Mouse (Mus musculus): ENCODE measurements around the gene Mogat1.
"Not testable (repeated sequence)": the region's sequence is repeated elsewhere in the genome, so short reads cannot be mapped to it uniquely, and the experiment has no call there.

Mogat1 gene

DNA sequence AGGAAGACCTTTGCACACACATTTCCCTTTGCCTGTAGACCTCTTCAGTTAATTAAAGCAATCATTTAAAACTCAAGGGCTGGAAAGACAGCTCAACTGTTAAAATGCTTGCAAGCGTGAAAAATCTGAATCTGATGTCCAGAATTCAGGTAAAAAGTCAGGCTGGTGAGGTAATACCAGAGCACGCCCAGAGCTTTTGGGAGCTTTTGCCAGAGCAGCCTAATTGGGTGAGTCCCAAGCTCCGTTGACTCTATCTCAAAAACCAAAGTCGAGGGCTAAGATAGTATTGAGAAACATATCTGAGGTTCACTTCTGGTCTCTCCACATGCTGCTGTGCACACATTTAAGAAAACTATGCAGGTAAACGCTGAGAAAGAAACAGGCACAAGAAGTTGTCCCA lies at the start of gene Mogat1:
Gene Mogat1 (plus strand): TSS at position 130 of the 400 bp plus-strand sequence.
- DNase-seq (ENCODE audit: low spot score) = no peak

DNA sequence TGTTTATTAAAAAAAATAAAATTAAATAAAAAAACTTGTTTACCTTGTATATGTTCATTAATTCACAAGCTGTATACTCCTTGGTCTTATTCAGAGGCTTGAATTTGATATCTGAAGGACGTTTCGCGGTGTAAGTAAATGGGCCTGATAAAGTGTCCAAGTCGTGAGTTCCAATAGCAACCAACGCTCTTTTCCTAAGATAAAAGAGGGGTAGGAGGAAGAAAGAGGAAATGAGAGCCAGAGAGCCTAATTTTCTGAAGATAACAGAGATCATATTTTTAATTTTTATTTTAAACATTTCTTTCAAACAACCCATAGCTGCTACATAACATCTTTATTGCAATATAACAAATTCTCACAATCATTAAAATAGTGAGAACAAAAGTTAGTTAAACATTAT lies 38.4 kb upstream of the Mogat1 start:
- no peak for DNase-seq (ENCODE audit: low spot score)

DNA sequence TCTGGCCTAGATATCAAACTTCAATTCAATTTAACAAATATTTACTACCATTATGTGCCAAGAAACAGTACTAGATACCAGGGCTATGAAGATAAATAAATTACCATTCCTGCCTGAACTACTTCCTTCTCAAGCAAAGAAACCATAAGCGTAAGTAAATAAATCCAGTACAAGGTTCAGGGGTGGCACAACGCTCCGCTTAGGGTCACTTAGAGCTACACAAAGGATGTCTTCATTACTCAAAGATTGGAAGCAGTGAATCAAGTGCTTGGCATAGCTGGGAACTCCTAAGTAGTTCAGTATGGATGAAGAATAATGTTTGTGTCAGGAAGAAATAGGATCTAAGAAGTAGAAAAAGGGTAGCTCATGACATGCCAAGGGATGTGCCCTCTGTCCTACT lies 27.4 kb upstream of the Mogat1 start:
- no peak for DNase-seq (ENCODE audit: low spot score)

DNA sequence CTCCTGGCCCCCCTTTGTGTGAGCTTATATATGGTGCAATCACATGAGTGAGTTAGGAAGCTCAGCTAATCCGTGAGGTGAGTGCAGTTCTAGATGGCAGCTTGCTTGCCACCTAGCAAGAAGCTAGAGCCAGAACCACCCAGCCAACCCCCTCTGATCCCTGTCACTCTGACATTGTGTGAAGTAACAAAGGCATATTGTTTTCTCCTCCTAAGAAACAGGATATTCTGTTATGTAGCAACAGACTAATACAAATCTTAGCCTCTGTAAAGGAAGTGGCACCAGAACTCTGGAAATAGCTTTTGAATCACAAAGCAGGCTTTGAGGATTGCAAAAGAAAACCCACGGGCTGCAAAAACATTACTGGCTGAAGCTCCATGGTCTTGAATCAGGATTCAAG lies 26.4 kb upstream of the Mogat1 start:
- DNase-seq (ENCODE audit: low spot score) = no peak

DNA sequence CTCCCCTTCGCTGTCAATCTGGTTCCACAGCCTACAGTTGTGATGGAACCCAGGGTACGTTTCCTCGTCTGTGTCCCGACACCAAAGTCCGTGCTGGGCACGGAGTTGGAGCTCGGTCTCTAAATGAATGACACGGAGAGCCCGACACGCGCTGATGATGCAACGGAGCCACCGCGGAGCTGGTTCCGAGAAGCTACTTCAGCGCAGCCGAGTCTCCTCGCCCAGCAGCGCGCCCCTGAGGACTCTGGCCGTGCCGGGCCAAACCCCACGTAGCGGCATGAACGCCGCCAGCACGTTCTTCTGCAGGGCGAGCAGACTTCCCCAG lies 22.4 kb upstream of the Mogat1 start:
- no peak for DNase-seq (ENCODE audit: low spot score)

DNA sequence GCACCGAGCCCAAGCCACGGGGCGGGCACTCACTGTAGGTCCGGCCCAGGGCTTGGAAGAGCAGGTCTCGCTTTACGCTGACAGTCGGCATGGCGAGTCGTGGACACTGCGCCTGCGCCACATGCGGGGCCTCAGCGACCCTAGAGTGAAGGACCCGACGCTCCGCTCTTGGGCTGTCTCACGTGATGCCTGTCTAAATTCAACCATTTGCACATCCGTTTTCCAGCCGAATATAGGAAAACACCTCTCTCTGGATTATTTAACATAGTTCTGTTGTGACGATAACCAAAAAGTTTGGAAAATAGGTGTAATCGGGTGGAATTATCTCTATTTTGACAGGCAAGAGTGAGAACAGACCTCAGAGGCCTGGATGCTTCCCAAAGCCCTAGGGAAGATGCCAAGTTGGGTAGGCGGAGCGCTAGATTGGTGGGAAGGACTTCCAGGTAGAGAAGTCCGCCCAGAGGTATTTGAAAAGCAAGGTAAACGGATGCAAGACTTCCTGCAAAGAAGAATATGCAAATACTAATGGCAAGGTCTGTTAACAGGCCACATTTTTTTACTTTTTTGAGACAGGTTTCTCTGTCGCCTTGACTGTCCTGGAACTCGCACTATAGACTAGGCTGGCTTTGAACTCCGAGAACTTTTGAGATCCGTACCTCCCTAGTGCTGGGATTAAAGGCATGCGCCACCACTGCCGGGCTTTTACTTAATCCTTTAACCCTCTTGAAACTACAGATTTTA lies 21.9 kb upstream of the Mogat1 start, which contains the start of gene Farsb:
Gene Farsb (minus strand): TSS at position 146 of the 741 bp plus-strand sequence.
- peak; percentile 96 for DNase-seq (ENCODE audit: low spot score)

DNA sequence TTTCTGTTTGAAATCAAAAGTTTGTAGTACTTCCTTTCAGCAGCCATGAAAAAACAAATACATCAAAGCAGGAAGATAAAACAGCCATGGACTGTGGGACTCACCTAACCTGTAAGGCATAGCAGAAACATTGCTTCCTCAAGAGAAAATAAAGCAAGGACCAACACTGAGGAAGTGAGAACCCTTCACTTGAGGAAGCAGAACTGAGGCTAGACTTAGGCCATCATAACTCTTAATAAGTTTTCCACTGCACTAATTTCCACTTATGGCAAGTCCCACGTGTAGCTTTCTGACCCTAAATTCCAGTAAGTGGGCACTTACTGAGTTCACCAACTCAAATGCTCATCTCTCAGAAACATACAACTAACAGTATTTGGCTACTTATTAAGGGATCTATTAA lies 20.6 kb upstream of the Mogat1 start:
- no peak for DNase-seq (ENCODE audit: low spot score)

DNA sequence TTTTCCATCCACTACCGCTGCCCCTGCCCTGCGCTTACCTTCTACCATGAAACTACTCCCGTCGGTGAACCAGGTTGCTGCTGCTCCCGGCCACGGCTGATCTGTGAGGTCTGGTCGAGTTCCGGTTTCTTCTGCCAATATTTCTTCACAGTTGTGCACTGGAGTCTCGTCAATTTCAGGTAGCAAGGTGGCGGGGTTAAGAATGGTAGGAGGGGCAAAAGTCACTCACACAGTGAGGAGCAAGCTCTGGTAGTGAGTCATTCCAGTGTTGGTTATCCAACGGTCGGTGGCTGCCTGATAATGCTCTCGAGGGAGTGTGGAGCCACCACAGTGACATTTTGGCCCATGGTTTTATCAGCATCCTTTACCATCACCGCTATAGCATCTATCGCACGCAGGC lies 9.8 kb upstream of the Mogat1 start:
- DNase-seq (ENCODE audit: low spot score) = no peak

DNA sequence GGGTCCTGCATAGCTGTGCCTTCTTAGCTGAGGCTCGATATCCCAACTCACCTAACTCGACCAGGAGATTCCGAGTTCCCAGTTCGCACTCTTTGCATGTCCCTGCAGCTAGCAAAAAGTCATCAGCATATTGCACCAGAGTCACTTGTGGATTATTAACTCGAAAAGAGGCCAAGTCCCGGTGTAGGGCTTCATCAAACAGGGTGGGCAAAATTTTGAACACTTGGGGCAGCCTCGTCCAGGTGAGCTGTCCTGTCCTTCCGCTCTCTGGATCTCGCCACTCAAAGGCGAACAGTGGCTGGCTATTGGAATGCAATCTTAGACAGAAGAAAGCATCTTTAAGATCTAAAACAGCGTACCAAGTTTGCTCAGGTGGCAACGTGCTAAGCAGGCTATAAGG lies 8.9 kb upstream of the Mogat1 start:
- not testable (repeated sequence) for DNase-seq (ENCODE audit: low spot score)

DNA sequence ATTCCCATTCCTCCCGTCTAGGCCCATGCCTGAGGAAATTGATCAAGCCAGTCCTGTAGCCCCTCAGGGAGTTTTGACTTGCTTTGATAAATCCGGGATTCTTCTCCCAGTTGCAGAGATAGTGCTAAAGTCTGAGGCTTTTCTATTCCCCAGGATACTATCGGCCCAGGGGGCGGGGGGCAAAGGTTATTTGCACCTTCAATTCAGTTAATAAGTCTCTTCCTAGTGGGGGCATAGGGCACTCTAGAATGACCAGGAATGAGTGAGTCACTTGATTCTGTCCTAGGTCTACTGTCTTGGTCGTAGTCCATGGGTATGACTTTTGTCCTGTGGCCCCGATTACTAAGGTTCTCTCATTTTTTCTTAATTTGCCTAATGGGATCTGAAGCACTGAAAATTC lies 8.3 kb upstream of the Mogat1 start:
- DNase-seq (ENCODE audit: low spot score) = no peak

DNA sequence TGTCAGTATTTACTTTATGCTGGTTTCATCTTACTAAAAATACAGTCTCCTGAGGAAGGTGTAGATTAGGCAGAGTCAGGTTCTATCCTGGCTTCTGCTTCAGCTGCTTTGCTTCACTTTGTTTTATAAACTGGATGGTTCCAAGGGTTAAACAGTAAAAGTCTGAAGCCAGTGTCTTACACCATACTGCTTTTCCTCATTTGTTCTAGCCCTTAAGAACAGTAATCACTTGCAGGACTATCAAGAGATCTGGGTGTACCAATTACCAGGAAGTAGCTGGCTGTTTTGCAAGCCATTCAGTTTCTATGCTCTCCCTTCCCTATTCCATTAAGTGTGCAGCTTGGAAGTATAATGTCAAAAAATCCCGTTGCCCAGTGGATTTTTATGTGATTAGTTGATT lies 3.7 kb upstream of the Mogat1 start:
- DNase-seq (ENCODE audit: low spot score) = no peak

DNA sequence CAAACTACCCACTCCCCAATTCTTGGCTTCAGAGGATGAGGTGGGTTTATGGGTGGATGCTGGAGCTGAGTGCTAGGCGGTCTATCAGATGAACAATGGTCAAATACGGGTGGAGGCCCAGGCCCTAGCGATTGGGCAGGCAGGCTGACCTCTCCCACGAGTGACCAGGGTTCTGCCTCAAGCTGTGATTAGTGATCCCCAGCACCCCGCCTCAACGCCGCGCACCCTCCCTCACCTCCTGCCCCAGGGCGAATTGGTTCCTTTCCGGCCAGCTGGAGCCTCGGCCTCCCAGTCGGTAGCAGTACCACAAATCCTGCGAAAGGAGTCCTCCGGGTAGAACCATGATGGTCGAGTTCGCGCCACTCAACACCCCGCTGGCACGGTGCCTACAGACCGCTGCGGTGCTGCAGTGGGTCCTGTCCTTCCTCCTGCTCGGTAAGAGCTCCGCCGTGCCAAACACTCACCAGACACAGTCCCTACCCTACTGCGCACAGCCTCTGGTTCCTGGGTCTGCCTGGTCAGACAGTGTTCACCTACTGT lies 900 bp downstream of the Mogat1 start, which contains the start of gene BC035947:
Gene BC035947 (minus strand): TSS at position 538 of the 540 bp plus-strand sequence.
- no peak for DNase-seq (ENCODE audit: low spot score)

DNA sequence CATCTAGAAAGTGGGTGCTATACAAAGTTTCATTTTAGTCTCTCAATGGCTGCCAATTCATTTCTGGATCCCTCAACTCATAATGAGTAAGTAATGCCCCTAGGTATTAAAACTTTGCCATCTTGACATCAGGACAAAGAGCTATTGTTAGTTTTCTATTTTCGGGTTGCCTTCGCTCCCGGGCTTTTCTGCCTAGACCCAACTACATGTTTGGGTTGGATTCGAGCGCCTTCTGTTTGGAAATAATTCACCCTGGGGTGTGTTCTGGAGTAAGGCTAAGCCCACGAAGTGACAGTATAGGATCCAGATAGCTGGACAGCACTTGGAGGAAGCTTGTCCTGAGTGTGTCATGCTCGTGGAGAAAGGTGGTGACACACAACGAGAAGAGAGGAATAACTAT lies 2.0 kb downstream of the Mogat1 start:
- no peak for DNase-seq (ENCODE audit: low spot score)

DNA sequence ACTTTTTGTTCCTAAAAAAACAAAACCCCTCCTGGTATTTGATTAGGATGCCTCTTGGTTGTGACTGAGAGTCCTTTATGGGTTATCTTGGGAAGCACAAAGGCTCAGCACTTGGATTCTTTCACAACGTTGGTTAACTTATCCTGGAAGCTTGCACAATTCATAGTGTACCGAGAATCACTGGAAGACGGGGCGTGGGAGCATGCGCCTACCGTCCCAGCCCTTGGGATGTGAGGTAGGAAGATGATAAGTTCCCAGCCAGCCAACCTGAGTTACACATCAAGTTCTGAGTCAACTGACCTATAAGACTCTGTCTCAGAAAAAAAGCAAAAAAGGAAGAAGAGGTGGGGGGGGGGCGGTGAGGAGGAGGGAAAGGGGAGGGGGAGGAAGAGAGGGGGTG lies 8.1 kb downstream of the Mogat1 start:
- no peak for DNase-seq (ENCODE audit: low spot score)

DNA sequence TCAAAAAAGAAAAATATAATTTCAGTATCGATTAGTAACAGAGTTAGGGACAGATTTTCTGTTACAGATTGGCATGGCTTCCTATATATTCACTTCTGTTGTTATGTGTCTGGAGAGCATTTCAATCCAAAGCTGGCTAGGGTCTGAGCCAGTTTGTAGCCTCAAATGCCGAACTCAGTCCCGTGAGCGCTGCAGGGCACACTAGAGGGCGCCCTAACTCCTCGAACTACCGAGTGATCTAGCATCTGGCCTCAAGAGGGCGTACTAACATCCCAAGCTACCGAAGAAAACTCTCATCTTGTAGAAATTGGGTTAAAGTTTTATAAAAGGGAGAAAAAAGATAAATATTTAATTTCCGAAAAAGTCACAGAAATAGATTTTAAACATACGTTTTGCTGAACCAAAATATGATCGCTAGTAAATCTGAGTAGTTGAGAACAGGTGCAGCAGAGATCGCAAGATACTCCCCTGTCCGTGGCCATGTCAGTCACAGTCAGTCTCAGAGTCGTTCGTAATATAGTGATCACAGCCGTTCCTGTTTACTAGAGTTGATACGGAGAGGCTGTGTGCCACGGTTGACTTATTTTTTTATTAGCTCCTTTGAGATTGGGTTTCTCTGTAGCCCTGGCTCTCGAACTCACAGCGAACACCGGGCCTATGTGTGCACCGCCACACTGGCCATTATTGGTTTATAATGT lies 14.5 kb downstream of the Mogat1 start:
- DNase-seq (ENCODE audit: low spot score) = peak; percentile 65

DNA sequence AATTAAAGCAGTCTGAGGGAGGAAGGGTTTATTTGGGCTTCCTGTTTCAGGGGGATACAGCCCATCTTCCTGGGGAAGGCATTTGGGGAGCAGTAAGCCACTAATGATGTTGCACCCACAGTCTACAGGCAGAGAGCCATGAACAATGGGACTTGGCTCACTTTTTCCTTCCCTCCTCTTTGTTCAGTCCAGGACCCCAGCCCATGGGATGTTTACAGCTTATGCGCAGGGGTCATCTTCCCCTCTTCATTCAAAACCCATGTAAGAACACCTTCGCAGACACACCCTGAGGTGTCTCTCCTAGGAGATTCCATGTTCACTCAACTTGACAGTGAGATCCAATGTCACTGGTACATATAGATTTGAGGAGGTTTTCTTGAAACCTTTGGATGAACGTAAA lies 17.6 kb downstream of the Mogat1 start:
- DNase-seq (ENCODE audit: low spot score) = no peak

DNA sequence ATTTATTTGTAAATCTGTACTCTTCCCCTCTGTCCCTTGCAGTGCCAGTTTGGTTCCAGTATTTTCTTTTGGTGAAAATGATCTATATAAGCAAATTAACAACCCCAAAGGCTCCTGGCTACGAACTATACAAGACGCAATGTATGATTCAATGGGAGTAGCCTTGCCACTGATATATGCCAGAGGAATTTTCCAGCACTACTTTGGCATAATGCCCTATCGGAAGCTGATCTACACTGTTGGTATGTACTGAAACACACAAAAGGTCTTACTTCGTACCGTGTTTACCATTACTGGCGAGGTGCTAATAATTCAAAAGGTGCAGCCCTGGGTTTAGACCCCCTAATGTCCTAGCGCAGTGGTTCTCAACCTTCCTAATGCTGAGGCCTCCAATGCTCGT lies 18.2 kb downstream of the Mogat1 start:
- DNase-seq (ENCODE audit: low spot score) = no peak

DNA sequence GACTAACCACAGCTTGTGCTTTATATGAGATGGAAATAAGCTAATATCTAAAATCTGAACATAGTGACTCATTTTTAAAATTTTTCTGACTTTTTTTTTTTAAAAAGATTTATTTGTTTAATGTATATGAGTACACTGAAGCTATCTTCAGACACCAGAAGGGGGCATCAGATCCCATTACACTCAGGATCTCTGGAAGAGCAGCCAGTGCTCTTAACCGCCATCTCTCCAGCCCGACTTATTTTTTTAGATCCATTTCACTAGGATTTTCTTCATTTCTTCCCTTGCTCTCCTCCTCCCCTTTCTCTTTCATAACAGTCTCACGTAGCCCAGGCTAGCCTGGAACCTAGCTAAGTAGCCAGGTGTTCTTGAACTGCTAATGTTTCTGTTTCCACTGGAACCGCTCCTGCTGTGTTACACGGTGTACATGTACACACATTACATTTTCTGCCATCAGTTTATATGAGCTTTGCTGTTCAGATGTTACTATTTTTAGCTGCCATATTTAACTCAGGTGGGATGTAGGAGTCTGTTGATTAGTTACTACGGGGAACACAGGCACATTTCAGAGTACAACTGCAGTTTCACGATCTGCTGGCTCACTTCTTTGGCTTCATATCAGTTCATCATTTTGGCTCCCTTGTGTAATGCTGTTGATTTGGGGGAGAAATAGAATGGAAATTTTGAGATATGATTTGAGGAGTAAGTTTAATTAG lies 19.9 kb downstream of the Mogat1 start:
- DNase-seq (ENCODE audit: low spot score) = no peak

DNA sequence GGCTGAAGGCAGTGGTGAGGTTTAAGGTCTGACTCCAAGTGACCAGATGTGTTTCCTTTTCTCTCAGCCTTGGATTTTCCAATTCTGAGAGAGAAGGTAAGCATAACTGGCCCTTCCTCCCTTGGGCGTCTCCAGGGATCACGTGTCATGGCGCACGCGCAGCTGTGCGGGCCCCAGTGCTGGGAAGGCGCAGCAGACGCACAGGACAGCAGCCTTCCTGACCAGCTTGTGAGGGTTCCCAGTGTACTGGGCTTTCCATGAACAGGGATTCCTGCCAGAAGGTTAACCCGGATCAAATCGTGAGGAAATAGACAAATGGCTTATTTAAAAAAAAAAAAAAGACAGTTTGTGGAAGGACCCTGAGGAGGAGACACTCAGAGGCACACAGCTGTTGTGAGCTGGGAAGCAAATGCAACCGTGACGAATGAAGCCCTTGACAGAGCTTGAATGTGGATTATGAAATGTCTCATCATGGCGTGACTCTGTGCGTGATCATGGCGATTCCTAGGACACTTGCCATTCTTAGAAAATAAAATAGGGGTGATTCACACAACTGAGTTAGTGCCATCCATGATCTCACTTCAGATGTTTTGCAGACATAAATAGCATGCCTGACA lies 21.5 kb downstream of the Mogat1 start:
- DNase-seq (ENCODE audit: low spot score) = no peak

DNA sequence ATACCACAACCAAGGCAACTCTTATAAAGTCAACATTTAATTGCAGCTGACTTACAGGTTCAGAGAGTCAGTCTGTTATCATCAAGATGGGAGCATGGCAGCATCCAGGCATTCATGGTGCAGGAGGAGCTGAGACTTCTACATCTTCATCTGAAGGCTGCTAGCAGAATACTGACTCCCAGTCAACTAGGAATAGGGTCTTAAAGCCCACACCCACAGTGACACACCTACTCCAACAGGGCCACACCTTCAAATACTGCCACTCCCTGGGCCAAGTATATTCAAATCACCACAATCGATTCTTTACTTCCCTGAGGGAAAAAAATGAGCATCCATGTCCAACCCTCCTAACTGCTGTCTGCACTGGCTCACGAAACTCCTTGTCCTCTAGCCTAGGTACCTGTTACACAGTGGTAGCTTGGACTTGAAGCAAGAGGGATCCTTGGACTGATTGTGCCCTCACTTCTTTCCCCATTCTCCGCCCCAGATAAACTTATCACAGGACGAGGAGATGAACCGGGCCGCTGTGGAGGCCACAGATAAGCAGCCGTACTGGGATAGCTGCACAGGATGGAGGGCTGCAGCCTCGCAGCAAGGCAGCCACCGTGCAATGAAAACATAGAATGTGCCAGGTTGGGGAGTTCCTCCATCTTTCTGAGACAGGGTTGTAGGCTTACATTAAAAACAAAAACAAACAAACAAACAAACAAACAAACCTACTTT lies 23.8 kb downstream of the Mogat1 start:
- no peak for DNase-seq (ENCODE audit: low spot score)

DNA sequence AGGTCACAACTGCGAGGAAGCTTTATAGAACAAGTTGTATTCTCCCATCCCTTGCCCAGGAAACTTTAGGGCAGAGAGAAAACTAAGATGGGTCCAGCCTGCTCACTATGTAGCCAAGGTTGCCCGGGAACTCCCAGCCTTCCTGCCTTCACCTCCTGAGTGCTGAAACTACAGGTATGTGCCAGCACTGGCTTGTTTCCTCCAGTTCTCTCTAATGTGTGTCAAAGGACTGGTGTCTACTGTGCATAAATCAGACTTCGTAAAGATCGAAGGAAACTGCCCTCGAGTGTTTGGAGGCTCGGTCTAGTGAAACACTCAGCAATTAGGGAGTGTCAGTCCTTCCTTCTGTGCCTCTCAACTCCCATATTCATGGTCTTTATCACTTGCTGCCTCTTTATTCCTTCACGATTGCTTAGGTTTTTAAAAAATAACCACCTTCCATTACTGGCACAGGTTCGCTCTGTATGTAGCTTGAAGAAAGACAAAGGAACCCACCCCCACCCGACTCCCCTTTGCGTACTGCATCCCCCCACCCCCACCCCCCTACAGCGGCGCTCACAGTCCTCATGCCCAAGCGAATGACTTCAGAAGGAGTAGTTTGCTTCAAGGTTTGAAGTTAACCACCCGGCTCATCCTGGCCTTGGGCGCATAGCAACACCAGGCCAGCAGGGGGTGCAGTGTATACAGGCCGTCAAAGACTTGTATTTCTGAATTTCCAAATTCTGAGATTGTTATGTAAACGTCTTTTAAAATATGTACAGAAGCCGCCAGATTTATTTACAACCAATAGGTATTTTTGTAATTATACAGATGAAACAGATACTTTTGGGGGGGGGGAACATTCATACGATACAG lies 25.7 kb downstream of the Mogat1 start:
- DNase-seq (ENCODE audit: low spot score) = peak; percentile 83
